Mouse (Mus musculus) liver, adult 2 months (tissue): Measurements from ENCODE around the gene Wbp1.

Experiments
- CTCF ChIP-seq: fragments of 200-500 bp; IDR thresholded peaks from 2 replicates; pipeline ENCODE4 v1.5.1; 2011; ENCODE audit warnings: low read depth, low read length, control low read depth
- POLR2A ChIP-seq: fragments of 200-500 bp; IDR thresholded peaks from 2 replicates; pipeline ENCODE4 v1.6.1; 2011; ENCODE audit warnings: low read length, control low read depth; ENCODE audit not compliant: insufficient read depth; ENCODE audit errors: extremely low read depth

DNA sequence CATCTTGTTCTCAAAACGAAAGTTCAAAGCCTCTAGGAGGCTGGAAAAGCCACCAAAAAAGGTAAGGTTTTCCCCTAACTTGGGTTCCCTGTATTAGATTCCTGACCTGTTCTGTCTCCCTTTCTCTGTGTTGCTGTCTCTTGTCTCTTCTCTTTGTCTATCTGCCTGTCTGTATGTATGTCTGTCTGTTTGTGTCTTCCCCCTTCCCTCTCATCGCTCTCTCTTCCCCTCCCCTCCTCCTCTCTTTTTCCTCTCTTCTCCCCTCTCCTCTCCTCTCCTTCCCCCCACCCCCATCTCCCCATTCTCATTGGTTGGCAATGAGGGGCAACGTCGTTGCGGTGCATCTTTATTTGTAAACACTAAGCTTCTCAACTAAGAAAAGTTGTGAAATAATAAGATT lies 4.0 kb upstream of the Wbp1 start, which contains the start of gene Ino80b:
- no peak for TF ChIP-seq POLR2A
- no peak for TF ChIP-seq CTCF
